Mouse (Mus musculus) ES-Bruce4 (cell line): ENCODE data around the gene Map2k3.

Experiments
- CTCF ChIP-seq: IDR thresholded peaks from one replicate; pipeline ENCODE4 v1.8.1; 2011; ENCODE audit warnings: low read depth, low read length
- EP300 ChIP-seq: IDR thresholded peaks from 2 replicates; pipeline ENCODE4 v1.6.1; 2011; ENCODE audit warnings: low read depth, low read length; ENCODE audit not compliant: insufficient read depth
- POLR2A ChIP-seq: IDR thresholded peaks from one replicate; pipeline ENCODE4 v1.8.1; 2011; ENCODE audit warnings: low read length; ENCODE audit not compliant: insufficient read depth

DNA sequence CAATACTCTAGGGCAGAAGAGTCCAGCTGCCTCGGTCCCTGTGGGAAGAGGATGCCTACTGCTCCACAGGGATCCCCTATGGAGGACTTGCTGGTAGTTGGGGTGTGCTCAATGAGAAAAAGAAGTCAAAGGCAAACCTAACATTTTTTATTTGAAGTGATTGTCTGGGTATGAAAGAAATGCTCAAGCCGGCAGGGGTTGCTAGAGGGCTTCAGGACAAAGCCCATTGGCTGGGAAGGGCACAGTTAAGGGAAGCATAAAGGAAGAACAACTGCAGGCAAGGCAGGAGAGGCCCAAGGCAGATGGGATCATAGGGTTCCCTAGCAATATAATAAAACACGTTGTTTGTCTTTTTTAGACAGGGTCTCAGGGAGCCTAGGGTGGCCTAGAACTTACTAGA, 23.8 kb upstream of the Map2k3 start:
- TF ChIP-seq CTCF (no peak), POLR2A (no peak), EP300 (no peak)
